Mouse (Mus musculus): Measurements from ENCODE around the gene Ptprj. TPM values are rescaled to one million over a fixed set of nuclear protein-coding genes. Genes with fewer than 3 reads are reported as not detected.
"Not testable (repeated sequence)": the region's sequence is repeated elsewhere in the genome, so short reads cannot be mapped to it uniquely, and the experiment has no call there.

Ptprj gene
- polyA plus RNA-seq, 1 experiment from 2014 or later, result 1.6 TPM

- Histone ChIP-seq H3K36me3 (peaks cover 8% of the 10 kb centered on the region; the same call in 1 of the 2 replicates), H3K4me3 (no peak overlapping the region), H3K4me2 (no peak overlapping the region), H3K9me3 (replicated peaks) (no peaks in the 10 kb centered on the region), H3K4me1 (replicated peaks) (0 out of 2 replicates have a peak, but pooled peaks cover 4% of the 10 kb centered on the region), H3K27me3 (replicated peaks) (no peaks in the 10 kb centered on the region), H3K27ac (ENCODE audit: poor library complexity, severe bottlenecking) (no peak overlapping the region), H3K9ac (no peak overlapping the region)
- 77% methylated on average over 15 of the region's 15 CpGs for WGBS
- no peak for ATAC-seq (ENCODE audit: insufficient number of reproducible peaks, low FRiP score)
Observed at GRCm38 (mm10) chr2:90448967-90449740, 131.3 kb downstream of the Ptprj start.

GRCm38 (mm10) chr2:90443811-90444210 lies 136.6 kb downstream of the Ptprj start:
- H3K4me2 ChIP-seq, result no peak overlapping the region
- 0 out of 2 replicates have a peak, but pooled peaks cover under 1% of the 10 kb centered on the region for H3K4me1 ChIP-seq (replicated peaks)
- 67% methylated on average over 5 of the region's 5 CpGs for WGBS
- H3K4me3 ChIP-seq, result no peak overlapping the region
- H3K36me3 ChIP-seq, result no peaks in the 10 kb centered on the region
- no peaks in the 10 kb centered on the region for H3K9me3 ChIP-seq (replicated peaks)
- no peak overlapping the region for H3K27ac ChIP-seq (ENCODE audit: poor library complexity, severe bottlenecking)
- H3K27me3 ChIP-seq (replicated peaks), result no peaks in the 10 kb centered on the region
- no peak for ATAC-seq (ENCODE audit: insufficient number of reproducible peaks, low FRiP score)
- H3K9ac ChIP-seq, result no peak overlapping the region

- H3K4me2 ChIP-seq; H3K27ac ChIP-seq (ENCODE audit: poor library complexity, severe bottlenecking); H3K4me1 ChIP-seq (replicated peaks); ATAC-seq (ENCODE audit: insufficient number of reproducible peaks, low FRiP score); H3K4me3 ChIP-seq; H3K36me3 ChIP-seq; H3K9ac ChIP-seq; H3K27me3 ChIP-seq (replicated peaks); H3K9me3 ChIP-seq (replicated peaks): not testable (repeated sequence)
- WGBS, result 57% methylated on average over 4 of the region's 4 CpGs
Observed at GRCm38 (mm10) chr2:90441811-90442210, 138.6 kb downstream of the Ptprj start.

- not testable (repeated sequence) for H3K27ac ChIP-seq (ENCODE audit: poor library complexity, severe bottlenecking); H3K27me3 ChIP-seq (replicated peaks); H3K36me3 ChIP-seq; H3K4me3 ChIP-seq; H3K9ac ChIP-seq; ATAC-seq (ENCODE audit: insufficient number of reproducible peaks, low FRiP score); H3K9me3 ChIP-seq (replicated peaks); H3K4me1 ChIP-seq (replicated peaks); H3K4me2 ChIP-seq
Observed at GRCm38 (mm10) chr2:90440169-90440568, 140.3 kb downstream of the Ptprj start.

GRCm38 (mm10) chr2:90437453-90437852 lies 143.0 kb downstream of the Ptprj start:
- H3K4me1 ChIP-seq (replicated peaks); ATAC-seq (ENCODE audit: insufficient number of reproducible peaks, low FRiP score): not testable (repeated sequence)
- 100% methylated on average over 1 of the region's 5 CpGs for WGBS

GRCm38 (mm10) chr2:90429782-90430181 lies 150.7 kb downstream of the Ptprj start:
- not testable (repeated sequence) for H3K4me1 ChIP-seq (replicated peaks); ATAC-seq (ENCODE audit: insufficient number of reproducible peaks, low FRiP score); H3K36me3 ChIP-seq; H3K9me3 ChIP-seq (replicated peaks); H3K27ac ChIP-seq (ENCODE audit: poor library complexity, severe bottlenecking); H3K4me3 ChIP-seq; H3K27me3 ChIP-seq (replicated peaks); H3K4me2 ChIP-seq; H3K9ac ChIP-seq
- no CpG with 5 or more reads among the region's 4 CpGs for WGBS

More at GRCm38 (mm10) chr2:90437453-90437852, 143.0 kb downstream of the Ptprj start:
- H3K36me3 ChIP-seq; H3K9ac ChIP-seq; H3K9me3 ChIP-seq (replicated peaks); H3K4me2 ChIP-seq; H3K4me3 ChIP-seq; H3K27me3 ChIP-seq (replicated peaks); H3K27ac ChIP-seq (ENCODE audit: poor library complexity, severe bottlenecking): not testable (repeated sequence)

GRCm38 (mm10) chr2:90428988-90429717 lies 151.3 kb downstream of the Ptprj start:
- H3K9ac ChIP-seq; H3K4me2 ChIP-seq; H3K36me3 ChIP-seq; H3K4me3 ChIP-seq; H3K4me1 ChIP-seq (replicated peaks); ATAC-seq (ENCODE audit: insufficient number of reproducible peaks, low FRiP score); H3K27me3 ChIP-seq (replicated peaks); H3K9me3 ChIP-seq (replicated peaks); H3K27ac ChIP-seq (ENCODE audit: poor library complexity, severe bottlenecking): not testable (repeated sequence)
- 42% methylated on average over 2 of the region's 11 CpGs for WGBS

GRCm38 (mm10) chr2:90424937-90425336 lies 155.5 kb downstream of the Ptprj start:
- H3K9me3 ChIP-seq (replicated peaks); H3K36me3 ChIP-seq; H3K9ac ChIP-seq; H3K27ac ChIP-seq (ENCODE audit: poor library complexity, severe bottlenecking); H3K4me1 ChIP-seq (replicated peaks); ATAC-seq (ENCODE audit: insufficient number of reproducible peaks, low FRiP score); H3K27me3 ChIP-seq (replicated peaks); H3K4me2 ChIP-seq; H3K4me3 ChIP-seq: not testable (repeated sequence)
- WGBS, result no CpG with 5 or more reads among the region's 4 CpGs

- H3K27me3 ChIP-seq (replicated peaks); H3K36me3 ChIP-seq; H3K27ac ChIP-seq (ENCODE audit: poor library complexity, severe bottlenecking); H3K9me3 ChIP-seq (replicated peaks); H3K4me1 ChIP-seq (replicated peaks); H3K4me3 ChIP-seq; ATAC-seq (ENCODE audit: insufficient number of reproducible peaks, low FRiP score); H3K4me2 ChIP-seq; H3K9ac ChIP-seq: not testable (repeated sequence)
- 77% methylated on average over 6 of the region's 6 CpGs for WGBS
Observed at GRCm38 (mm10) chr2:90422282-90422681, 158.2 kb downstream of the Ptprj start.

- H3K9ac ChIP-seq; ATAC-seq (ENCODE audit: insufficient number of reproducible peaks, low FRiP score); H3K4me2 ChIP-seq; H3K36me3 ChIP-seq; H3K27me3 ChIP-seq (replicated peaks); H3K27ac ChIP-seq (ENCODE audit: poor library complexity, severe bottlenecking); H3K4me1 ChIP-seq (replicated peaks); H3K4me3 ChIP-seq; H3K9me3 ChIP-seq (replicated peaks): not testable (repeated sequence)
- 75% methylated on average over 4 of the region's 4 CpGs for WGBS
Observed at GRCm38 (mm10) chr2:90414110-90414821, 166.2 kb downstream of the Ptprj start.

- H3K36me3 ChIP-seq; H3K4me2 ChIP-seq; H3K4me1 ChIP-seq (replicated peaks); H3K9ac ChIP-seq; H3K27me3 ChIP-seq (replicated peaks); H3K4me3 ChIP-seq; ATAC-seq (ENCODE audit: insufficient number of reproducible peaks, low FRiP score); H3K27ac ChIP-seq (ENCODE audit: poor library complexity, severe bottlenecking); H3K9me3 ChIP-seq (replicated peaks): not testable (repeated sequence)
- 77% methylated on average over 6 of the region's 7 CpGs for WGBS
Observed at GRCm38 (mm10) chr2:90398633-90399107, 181.8 kb downstream of the Ptprj start, which contains the start of gene Olfr1274-ps. TSS of gene Olfr1274-ps (plus strand) at chr2:90398683.
